Mouse (Mus musculus) heart, embryonic 10.5 days (tissue): Measurements from ENCODE around the gene Get4. TPM values are rescaled to one million over a fixed set of nuclear protein-coding genes. Genes with fewer than 3 reads are reported as not detected.

Experiments used
- DNase-seq: peaks from one replicate; pipeline ENCODE4 v3.0.0-alpha.2; 2017; ENCODE audit warnings: low spot score
- H3K27ac ChIP-seq: fragments of 300-500 bp; sonication (generic); 2 replicates; pipeline ENCODE4 v1.5.1; 2016; ENCODE audit warnings: mild to moderate bottlenecking
- H3K27me3 ChIP-seq: fragments of 300-500 bp; sonication (generic); 2 replicates; pipeline ENCODE4 v1.6.1; 2016; ENCODE audit warnings: mild to moderate bottlenecking; ENCODE audit not compliant: poor library complexity, insufficient read depth, severe bottlenecking
- H3K36me3 ChIP-seq: fragments of 300-500 bp; sonication (generic); 2 replicates; pipeline ENCODE4 v1.6.1; 2016; ENCODE audit warnings: mild to moderate bottlenecking, moderate library complexity
- H3K4me1 ChIP-seq: fragments of 300-500 bp; sonication (generic); 2 replicates; pipeline ENCODE4 v1.6.1; 2016; ENCODE audit warnings: mild to moderate bottlenecking
- H3K4me3 ChIP-seq: fragments of 300-500 bp; sonication (generic); 2 replicates; pipeline ENCODE4 v1.5.1; 2016; ENCODE audit warnings: mild to moderate bottlenecking, moderate library complexity
- H3K9me3 ChIP-seq: fragments of 300-500 bp; sonication (generic); 2 replicates; pipeline ENCODE4 v1.6.1; 2016; ENCODE audit warnings: mild to moderate bottlenecking, moderate library complexity
- WGBS: fragments of 180-500 bp; shearing (Covaris S2); methylation state at CpG from one replicate; pipeline ENCODE4 v1.1.7; 2016; 5-methylcytosine and 5-hydroxymethylcytosine counted together
- polyA plus RNA-seq: library from polyadenylated mRNA; unstranded; fragments of >200 nt; fragmentation: Nextera tagmentation; extraction: Ambion mirVana; gene quantifications from 2 replicates; pipeline ENCODE4 v1.2.1, GENCODE M21; 2016

Get4 gene
- polyA plus RNA-seq, 1 experiment from 2014 or later = 205 TPM

DNA sequence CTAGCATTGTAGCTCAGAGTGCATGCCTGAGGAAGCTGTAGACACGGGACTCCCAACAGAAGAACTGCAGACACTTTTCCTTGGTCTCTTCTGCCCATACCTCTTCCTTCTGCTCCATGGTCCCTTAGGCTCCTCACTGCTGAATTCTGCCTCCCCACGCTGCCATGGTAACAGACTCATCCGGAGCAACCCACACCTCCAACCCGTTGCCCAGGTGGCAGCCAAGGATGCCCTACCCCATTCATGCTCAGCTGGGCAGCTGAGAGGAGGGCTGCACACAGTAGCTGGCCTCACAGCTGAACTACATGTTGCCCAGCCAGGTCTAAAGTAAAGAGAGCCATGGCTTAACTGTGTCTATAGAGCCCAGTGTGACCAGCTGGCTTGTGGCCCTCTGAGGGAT is 36.5 kb downstream of the Get4 start:
- Histone ChIP-seq H3K9me3 (no peaks in the 10 kb centered on the region), H3K4me3 (no peak overlapping the region), H3K36me3 (no peaks in the 10 kb centered on the region), H3K27ac (no peak overlapping the region), H3K27me3 (peaks cover 9% of the 10 kb centered on the region; the same call in 1 of the 2 replicates), H3K4me1 (peaks cover 19% of the 10 kb centered on the region)
- no peak for DNase-seq
- 86% methylated on average over 4 of the region's 4 CpGs for WGBS

DNA sequence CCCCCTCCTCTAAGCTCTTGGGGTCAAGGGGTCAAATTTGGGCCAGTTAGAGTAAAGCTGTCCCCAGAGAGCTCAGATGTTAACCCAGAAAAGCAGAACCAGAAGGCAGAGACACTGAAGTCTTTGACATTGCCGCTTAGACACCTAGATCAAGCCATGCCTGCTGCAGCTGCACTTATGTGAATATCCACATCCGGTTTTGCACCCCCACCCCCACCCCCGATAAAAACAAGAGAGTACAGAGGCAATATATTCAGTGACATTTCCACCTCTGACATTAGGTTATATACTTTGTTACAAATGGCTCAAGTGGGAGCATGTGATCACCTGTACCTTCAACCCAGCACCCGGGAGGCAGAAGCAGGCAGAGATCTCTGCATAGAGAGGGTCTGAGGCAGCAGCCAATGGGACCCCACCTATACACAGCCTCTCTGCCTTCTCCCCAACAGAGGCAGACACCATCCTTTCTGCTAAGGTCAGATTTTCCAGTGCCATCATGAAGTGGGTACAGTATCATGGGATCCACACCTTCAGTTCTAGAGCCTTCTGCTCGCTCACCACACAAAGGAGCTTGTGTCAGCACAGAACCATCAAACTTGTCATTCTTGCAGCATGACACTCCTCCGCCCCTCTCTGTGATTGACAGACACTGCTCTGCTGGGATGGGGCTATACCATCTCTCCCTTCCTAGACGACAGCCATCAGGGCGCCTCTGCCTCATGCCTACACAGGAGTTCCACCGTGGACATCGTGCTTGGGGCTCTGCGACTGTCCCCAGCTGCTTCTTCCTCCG is 38.5 kb downstream of the Get4 start:
- whole genome bisulfite sequencing = 82% methylated on average over 12 of the region's 12 CpGs

DNA sequence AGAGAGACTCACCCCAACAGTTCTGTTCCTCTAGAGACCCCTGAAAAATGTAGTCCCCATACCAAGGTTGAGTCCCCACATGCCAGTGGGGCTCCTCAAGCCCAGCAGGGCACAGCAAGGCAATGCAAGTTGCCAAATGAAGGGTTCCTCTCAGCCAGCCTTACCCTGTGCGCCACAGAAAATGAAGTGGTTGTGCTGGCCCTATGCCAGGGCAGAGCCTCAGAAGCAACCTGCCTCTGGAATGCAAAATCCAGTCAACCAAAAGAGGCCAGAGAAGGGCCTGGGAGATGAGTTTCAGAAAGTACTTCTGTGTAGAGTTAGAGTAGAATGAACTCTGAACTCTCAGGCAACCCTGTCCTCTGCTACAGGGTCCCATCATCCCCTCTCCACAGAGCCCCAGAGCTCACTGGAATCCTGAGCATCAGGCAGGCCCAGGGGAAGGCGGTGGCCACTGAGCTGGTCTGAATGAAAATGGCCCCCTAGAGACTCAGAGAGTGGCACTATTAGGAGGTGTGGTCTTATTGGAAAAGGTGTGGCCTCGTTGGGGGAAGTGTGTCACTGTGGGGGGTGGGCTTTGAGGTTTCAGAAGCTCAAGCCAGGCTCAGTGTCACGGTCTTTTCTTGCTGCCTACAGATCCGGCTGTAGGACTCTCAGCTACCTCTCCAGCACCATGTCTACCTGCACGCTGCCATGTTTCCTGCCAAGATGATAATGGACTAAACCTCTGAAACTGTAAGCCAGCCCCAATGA is 39.9 kb downstream of the Get4 start:
- WGBS = 66% methylated on average over 6 of the region's 6 CpGs
- Histone ChIP-seq H3K27ac (no peak overlapping the region), H3K4me1 (no peaks in the 10 kb centered on the region), H3K27me3 (no peaks in the 10 kb centered on the region), H3K36me3 (no peaks in the 10 kb centered on the region), H3K9me3 (no peaks in the 10 kb centered on the region), H3K4me3 (no peak overlapping the region)
- DNase-seq = no peak

More for the DNA sequence above, 38.5 kb downstream of the Get4 start:
- Histone ChIP-seq H3K27ac (no peak overlapping the region), H3K9me3 (no peaks in the 10 kb centered on the region), H3K4me1 (peaks cover 11% of the 10 kb centered on the region), H3K27me3 (no peaks in the 10 kb centered on the region), H3K4me3 (no peak overlapping the region), H3K36me3 (no peaks in the 10 kb centered on the region)
- DNase-seq = no peak

- DNase-seq = no peak
- Histone ChIP-seq H3K4me3 (no peak overlapping the region), H3K27ac (no peak overlapping the region), H3K27me3 (no peaks in the 10 kb centered on the region), H3K4me1 (peaks cover 2% of the 10 kb centered on the region; the same call in 1 of the 2 replicates), H3K9me3 (no peaks in the 10 kb centered on the region), H3K36me3 (no peaks in the 10 kb centered on the region)
- 72% methylated on average over 2 of the region's 2 CpGs for WGBS
These were observed 42.0 kb downstream of the Get4 start for GRCm38 (mm10) chr5:139294089-139294488.

GRCm38 (mm10) chr5:139297092-139297491 is 45.0 kb downstream of the Get4 start:
- no peak overlapping the region for H3K4me3 ChIP-seq
- peaks cover 14% of the 10 kb centered on the region; the same call in 1 of the 2 replicates for H3K4me1 ChIP-seq
- H3K27me3 ChIP-seq = peaks cover 17% of the 10 kb centered on the region; the same call in 1 of the 2 replicates
- no peak for DNase-seq
- no peaks in the 10 kb centered on the region for H3K36me3 ChIP-seq
- no peak overlapping the region for H3K27ac ChIP-seq
- H3K9me3 ChIP-seq = no peaks in the 10 kb centered on the region
- 90% methylated on average over 10 of the region's 10 CpGs for WGBS

DNA sequence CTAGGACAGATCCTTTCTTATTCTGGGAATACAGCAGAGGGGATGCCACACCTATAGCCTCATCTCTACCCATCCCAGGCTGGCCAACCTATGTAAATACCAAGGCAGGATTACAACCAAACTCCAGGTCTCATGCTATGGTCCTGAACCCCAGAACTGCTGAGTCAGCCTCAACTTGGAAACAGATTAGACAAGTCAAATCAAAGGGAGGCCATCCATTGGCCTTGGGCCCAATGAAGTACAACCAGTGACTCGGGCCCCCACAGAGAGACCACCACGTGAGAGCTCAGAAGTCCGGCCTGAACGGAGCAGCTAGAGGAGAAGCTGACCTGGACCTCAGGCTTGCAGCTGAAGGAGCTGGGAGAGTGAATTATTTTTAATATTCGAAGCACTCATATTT is 45.6 kb downstream of the Get4 start:
- no peaks in the 10 kb centered on the region for H3K9me3 ChIP-seq
- H3K4me3 ChIP-seq = no peak overlapping the region
- peaks cover 17% of the 10 kb centered on the region; the same call in 1 of the 2 replicates for H3K27me3 ChIP-seq
- DNase-seq = no peak
- 81% methylated on average over 5 of the region's 5 CpGs for WGBS
- no peaks in the 10 kb centered on the region for H3K36me3 ChIP-seq
- H3K27ac ChIP-seq = no peak overlapping the region
- H3K4me1 ChIP-seq = peaks cover 14% of the 10 kb centered on the region; the same call in 1 of the 2 replicates

DNA sequence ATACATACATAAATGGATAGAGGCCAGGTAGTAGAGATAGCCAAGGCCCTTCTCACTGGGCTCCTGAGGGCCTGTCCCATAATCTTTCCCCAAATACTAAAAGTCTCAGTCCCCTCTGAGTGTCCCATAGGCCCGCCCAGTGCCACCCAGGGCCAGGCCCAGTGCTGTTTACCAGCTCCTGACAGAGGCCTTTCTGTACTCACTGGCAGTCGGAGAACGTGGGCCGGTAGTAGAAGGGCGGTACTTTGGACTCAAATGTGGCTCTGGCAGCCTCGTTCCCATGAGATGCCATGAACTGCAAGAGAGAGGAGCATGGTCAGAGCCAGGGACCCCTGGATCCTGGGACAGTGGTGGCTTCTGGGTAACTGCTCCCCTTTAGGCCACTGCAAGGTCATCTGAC is 50.0 kb downstream of the Get4 start:
- Histone ChIP-seq H3K4me3 (no peak overlapping the region), H3K36me3 (no peaks in the 10 kb centered on the region), H3K27me3 (peaks cover 17% of the 10 kb centered on the region; the same call in 1 of the 2 replicates), H3K4me1 (peaks cover 14% of the 10 kb centered on the region; the same call in 1 of the 2 replicates), H3K9me3 (no peaks in the 10 kb centered on the region), H3K27ac (no peak overlapping the region)
- DNase-seq = no peak
- WGBS = 81% methylated on average over 6 of the region's 6 CpGs

GRCm38 (mm10) chr5:139303646-139304061 is 51.5 kb downstream of the Get4 start:
- 79% methylated on average over 9 of the region's 9 CpGs for WGBS
- Histone ChIP-seq H3K27me3 (peaks cover 17% of the 10 kb centered on the region; the same call in 1 of the 2 replicates), H3K4me1 (peaks cover 14% of the 10 kb centered on the region; the same call in 1 of the 2 replicates), H3K27ac (no peak overlapping the region), H3K4me3 (no peak overlapping the region), H3K9me3 (no peaks in the 10 kb centered on the region), H3K36me3 (no peaks in the 10 kb centered on the region)
- DNase-seq = no peak

DNA sequence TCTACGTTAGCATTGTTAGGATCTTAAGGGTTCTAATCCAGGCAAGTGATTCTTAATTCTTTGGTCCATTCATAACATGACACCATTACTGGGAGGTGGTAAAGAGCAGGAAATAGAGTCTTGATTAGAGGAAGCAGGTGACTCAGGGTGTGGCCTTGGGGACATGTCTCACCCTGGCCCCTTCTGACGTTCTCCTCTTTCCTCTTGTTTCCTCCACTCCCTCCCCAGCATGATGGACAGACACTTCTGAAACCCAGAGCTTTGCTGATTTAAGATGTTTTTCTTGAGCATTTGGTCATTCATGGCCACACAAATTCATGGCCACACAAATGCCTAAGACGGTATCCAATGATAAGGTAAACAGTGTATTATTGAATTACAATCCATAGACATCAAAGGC is 57.8 kb downstream of the Get4 start:
- no peak for DNase-seq
- H3K36me3 ChIP-seq = no peaks in the 10 kb centered on the region
- H3K4me1 ChIP-seq = no peaks in the 10 kb centered on the region
- H3K4me3 ChIP-seq = no peak overlapping the region
- no peaks in the 10 kb centered on the region for H3K9me3 ChIP-seq
- H3K27ac ChIP-seq = no peak overlapping the region
- 0 out of 2 replicates have a peak, but pooled peaks cover 3% of the 10 kb centered on the region for H3K27me3 ChIP-seq
- 79% methylated on average over 3 of the region's 3 CpGs for WGBS

GRCm38 (mm10) chr5:139310477-139310876 is 58.4 kb downstream of the Get4 start:
- 83% methylated on average over 4 of the region's 4 CpGs for WGBS
- no peak overlapping the region for H3K27ac ChIP-seq
- no peak for DNase-seq
- H3K9me3 ChIP-seq = no peaks in the 10 kb centered on the region
- H3K4me3 ChIP-seq = no peak overlapping the region
- no peaks in the 10 kb centered on the region for H3K36me3 ChIP-seq
- H3K4me1 ChIP-seq = no peaks in the 10 kb centered on the region
- H3K27me3 ChIP-seq = 0 out of 2 replicates have a peak, but pooled peaks cover 3% of the 10 kb centered on the region

- 87% methylated on average over 9 of the region's 9 CpGs for WGBS
- DNase-seq = no peak
These were observed 59.7 kb downstream of the Get4 start for GRCm38 (mm10) chr5:139311822-139312221.

DNA sequence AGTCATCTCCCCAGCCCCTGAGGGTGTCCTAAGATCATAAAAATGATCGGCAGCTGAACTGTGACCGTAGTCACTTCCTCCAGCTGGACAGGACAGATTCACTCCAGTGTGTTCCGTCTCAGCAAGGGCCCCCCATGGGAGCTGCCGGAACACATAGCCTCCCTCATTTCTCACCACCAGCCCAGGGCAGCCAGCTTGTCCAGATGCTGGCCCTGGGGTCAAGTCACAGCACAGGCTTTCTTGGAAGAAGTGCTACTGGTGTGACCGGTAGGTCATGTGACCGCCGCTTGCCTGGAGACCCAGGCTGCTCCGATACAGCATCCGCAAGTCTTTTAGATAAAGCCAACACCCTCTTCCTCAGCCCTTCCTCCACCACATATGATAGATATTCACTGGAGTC is 61.4 kb downstream of the Get4 start:
- Histone ChIP-seq H3K36me3 (no peaks in the 10 kb centered on the region), H3K4me3 (no peak overlapping the region), H3K9me3 (no peaks in the 10 kb centered on the region), H3K4me1 (no peaks in the 10 kb centered on the region), H3K27ac (no peak overlapping the region), H3K27me3 (peaks cover 15% of the 10 kb centered on the region; the same call in 1 of the 2 replicates)
- DNase-seq = no peak
- WGBS = 86% methylated on average over 9 of the region's 9 CpGs

More at GRCm38 (mm10) chr5:139311822-139312221, 59.7 kb downstream of the Get4 start:
- Histone ChIP-seq H3K36me3 (no peaks in the 10 kb centered on the region), H3K27me3 (0 out of 2 replicates have a peak, but pooled peaks cover 3% of the 10 kb centered on the region), H3K27ac (no peak overlapping the region), H3K4me3 (no peak overlapping the region), H3K4me1 (no peaks in the 10 kb centered on the region), H3K9me3 (no peaks in the 10 kb centered on the region)
